Mouse (Mus musculus): ENCODE data around the gene Cntn3. TPM values are rescaled to one million over a fixed set of nuclear protein-coding genes. Genes with fewer than 3 reads are reported as not detected.

Cntn3 gene
- polyA plus RNA-seq, 1 experiment from 2014 or later: 2.7 TPM

DNA sequence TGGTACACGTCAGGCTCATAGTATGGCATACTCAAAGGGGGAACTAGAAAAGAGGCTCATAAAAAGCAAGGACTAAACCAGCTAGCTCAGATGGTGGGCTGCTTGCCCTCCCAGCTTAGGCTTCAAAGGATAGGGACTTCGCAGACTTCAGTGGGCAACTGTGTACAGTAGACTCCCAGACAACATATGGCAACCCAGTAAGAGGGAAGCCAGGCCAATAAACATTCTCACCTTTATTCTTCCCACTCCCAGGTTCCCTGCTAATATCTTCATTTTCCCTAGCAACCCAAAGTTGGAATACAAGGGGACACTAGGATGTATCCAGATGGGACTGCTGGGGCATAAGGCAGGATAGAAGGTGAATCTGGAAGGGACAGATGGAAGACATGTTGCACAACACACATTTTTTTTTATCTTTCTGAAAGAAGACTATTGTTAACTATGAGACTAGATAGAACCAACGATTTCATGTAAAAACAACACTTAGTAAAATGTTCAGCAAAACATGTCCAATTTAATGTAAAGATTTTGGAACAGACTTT, 209.5 kb downstream of the Cntn3 start:
- WGBS: 71% methylated on average over 3 of the region's 3 CpGs
- H3K4me3 ChIP-seq (replicated peaks; ENCODE audit: low read length): no peak overlapping the region
- H3K36me3 ChIP-seq (ENCODE audit: control insufficient read depth, insufficient read depth): no peaks in the 10 kb centered on the region
- H3K4me1 ChIP-seq (replicated peaks; ENCODE audit: control insufficient read depth, insufficient read depth, low read length): no peaks in the 10 kb centered on the region
- H3K9me3 ChIP-seq (ENCODE audit: control insufficient read depth, low read length): no peaks in the 10 kb centered on the region
- no peak overlapping the region for H3K4me2 ChIP-seq (ENCODE audit: low read length)
- H3K27ac ChIP-seq (ENCODE audit: low read length): no peak overlapping the region
- H3K27me3 ChIP-seq (replicated peaks; ENCODE audit: control insufficient read depth, insufficient read depth, low read length): no peaks in the 10 kb centered on the region
- ATAC-seq: 0 out of 2 replicates have a peak, but pooled peaks have one; percentile 12
- no peak overlapping the region for H3K9ac ChIP-seq (replicated peaks; ENCODE audit: low read depth, low read length)

DNA sequence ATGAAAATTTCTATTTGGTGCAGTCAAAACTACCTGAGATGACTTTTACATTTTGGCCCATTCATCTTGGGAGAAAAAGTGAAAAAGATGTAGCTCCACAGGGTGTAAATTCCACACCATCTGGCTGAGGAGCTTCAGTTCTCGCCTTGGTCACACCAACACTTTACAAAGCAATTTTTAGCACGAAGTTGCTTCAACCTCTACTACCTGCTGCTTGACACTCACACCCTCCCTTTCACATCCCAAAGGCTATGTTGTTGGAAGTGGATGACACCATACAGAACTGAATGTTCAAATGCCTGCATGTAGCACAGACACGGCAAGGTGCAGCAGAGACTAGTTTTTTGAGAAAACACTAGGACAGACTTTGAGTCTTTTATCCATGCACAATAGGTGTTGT, 240.8 kb downstream of the Cntn3 start:
- H3K27ac ChIP-seq (ENCODE audit: low read length): no peak overlapping the region
- H3K27me3 ChIP-seq (replicated peaks; ENCODE audit: control insufficient read depth, insufficient read depth, low read length): no peaks in the 10 kb centered on the region
- H3K4me3 ChIP-seq (replicated peaks; ENCODE audit: low read length): no peak overlapping the region
- H3K4me2 ChIP-seq (ENCODE audit: low read length): no peak overlapping the region
- no peaks in the 10 kb centered on the region for H3K4me1 ChIP-seq (replicated peaks; ENCODE audit: control insufficient read depth, insufficient read depth, low read length)
- H3K9ac ChIP-seq (replicated peaks; ENCODE audit: low read depth, low read length): no peak overlapping the region
- H3K36me3 ChIP-seq (ENCODE audit: control insufficient read depth, insufficient read depth): no peaks in the 10 kb centered on the region
- 70% methylated on average over 3 of the region's 3 CpGs for WGBS
- H3K9me3 ChIP-seq (ENCODE audit: control insufficient read depth, low read length): no peaks in the 10 kb centered on the region
- ATAC-seq: no peak

DNA sequence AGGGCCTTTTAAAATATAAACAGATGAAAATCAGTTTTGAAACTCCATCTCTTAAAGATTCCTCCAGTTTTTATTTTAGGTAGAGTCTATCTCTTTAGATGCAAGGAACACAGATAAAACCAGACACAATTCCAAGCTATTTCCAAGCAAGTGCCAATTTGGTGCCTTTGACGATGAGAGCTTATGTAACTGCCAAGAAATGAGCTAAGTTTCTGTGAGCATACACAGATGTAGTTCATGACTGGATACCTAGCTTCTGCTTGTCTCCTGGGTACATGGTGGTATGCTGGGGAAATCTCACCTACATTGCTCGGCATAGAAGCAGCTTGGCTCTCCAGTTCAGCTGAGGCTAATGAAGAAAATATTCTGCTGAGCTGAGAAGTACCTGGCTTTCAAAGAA, 246.2 kb downstream of the Cntn3 start:
- no peaks in the 10 kb centered on the region for H3K9me3 ChIP-seq (ENCODE audit: control insufficient read depth, low read length)
- WGBS: 65% methylated on average over 2 of the region's 2 CpGs
- ATAC-seq: no peak
- H3K4me1 ChIP-seq (replicated peaks; ENCODE audit: control insufficient read depth, insufficient read depth, low read length): peaks cover 2% of the 10 kb centered on the region; the same call in 1 of the 2 replicates
- H3K4me2 ChIP-seq (ENCODE audit: low read length): no peak overlapping the region
- no peak overlapping the region for H3K4me3 ChIP-seq (replicated peaks; ENCODE audit: low read length)
- H3K27ac ChIP-seq (ENCODE audit: low read length): no peak overlapping the region
- no peak overlapping the region for H3K9ac ChIP-seq (replicated peaks; ENCODE audit: low read depth, low read length)
- H3K27me3 ChIP-seq (replicated peaks; ENCODE audit: control insufficient read depth, insufficient read depth, low read length): no peaks in the 10 kb centered on the region
- H3K36me3 ChIP-seq (ENCODE audit: control insufficient read depth, insufficient read depth): no peaks in the 10 kb centered on the region

DNA sequence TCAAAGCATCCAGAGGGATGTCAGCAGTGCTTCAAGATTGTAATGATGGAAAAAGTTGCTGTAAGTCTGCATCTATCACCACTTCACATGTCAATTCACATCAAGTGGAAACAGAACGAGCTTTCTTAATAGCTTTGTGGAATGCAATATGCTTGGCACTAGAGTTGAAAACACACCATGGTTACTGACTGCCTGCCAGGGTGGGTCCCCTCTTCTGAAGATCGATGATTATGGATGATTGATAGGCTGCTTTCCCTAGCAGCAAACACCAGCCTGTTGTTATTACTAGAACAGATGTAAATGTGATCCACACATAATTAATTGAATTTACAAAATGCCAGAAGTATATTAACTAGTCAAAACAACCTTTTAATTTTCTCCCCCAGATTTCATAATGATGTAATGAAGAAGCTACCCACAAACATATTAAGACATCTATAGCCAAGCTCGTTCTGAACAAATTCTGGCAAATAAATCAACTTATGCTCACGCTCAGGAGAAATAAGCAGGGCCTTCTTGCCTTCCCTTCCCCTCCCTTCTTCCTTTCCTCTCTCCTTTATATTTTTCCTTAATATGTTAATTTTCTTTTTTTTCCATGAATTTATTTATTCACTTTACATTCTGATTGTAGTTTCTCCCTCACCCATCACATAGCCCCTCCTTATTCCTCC, 250.2 kb downstream of the Cntn3 start:
- Histone ChIP-seq H3K9me3 (ENCODE audit: control insufficient read depth, low read length) (no peaks in the 10 kb centered on the region), H3K4me3 (replicated peaks; ENCODE audit: low read length) (no peak overlapping the region), H3K36me3 (ENCODE audit: control insufficient read depth, insufficient read depth) (no peaks in the 10 kb centered on the region), H3K27ac (ENCODE audit: low read length) (no peak overlapping the region), H3K4me1 (replicated peaks; ENCODE audit: control insufficient read depth, insufficient read depth, low read length) (peaks cover 2% of the 10 kb centered on the region; the same call in 1 of the 2 replicates), H3K9ac (replicated peaks; ENCODE audit: low read depth, low read length) (no peak overlapping the region), H3K27me3 (replicated peaks; ENCODE audit: control insufficient read depth, insufficient read depth, low read length) (no peaks in the 10 kb centered on the region), H3K4me2 (ENCODE audit: low read length) (no peak overlapping the region)
- peak; percentile 81 for ATAC-seq
- WGBS: 39% methylated on average over 4 of the region's 4 CpGs

DNA sequence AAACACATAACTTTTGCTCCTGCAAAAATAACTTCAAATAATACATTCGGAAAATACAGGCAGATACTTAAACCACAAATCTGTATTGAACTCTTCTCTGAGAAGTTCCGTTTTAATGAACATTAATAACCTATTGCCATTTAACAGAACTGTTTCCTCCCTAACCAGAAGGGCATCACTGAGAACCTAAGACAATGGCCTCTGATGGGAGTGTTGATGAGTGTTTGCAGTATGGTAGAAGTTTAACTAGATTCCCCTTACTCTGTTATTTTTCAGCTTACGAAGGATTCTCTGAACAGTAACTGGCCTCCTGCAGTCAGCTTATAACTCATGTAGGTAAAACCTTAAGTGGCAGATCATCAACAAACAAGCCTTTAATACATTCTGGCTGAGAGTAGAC, 253.1 kb downstream of the Cntn3 start:
- peaks cover 2% of the 10 kb centered on the region; the same call in 1 of the 2 replicates for H3K4me1 ChIP-seq (replicated peaks; ENCODE audit: control insufficient read depth, insufficient read depth, low read length)
- H3K27ac ChIP-seq (ENCODE audit: low read length): no peak overlapping the region
- no peaks in the 10 kb centered on the region for H3K9me3 ChIP-seq (ENCODE audit: control insufficient read depth, low read length)
- H3K27me3 ChIP-seq (replicated peaks; ENCODE audit: control insufficient read depth, insufficient read depth, low read length): no peaks in the 10 kb centered on the region
- H3K36me3 ChIP-seq (ENCODE audit: control insufficient read depth, insufficient read depth): no peaks in the 10 kb centered on the region
- no peak for ATAC-seq
- H3K4me3 ChIP-seq (replicated peaks; ENCODE audit: low read length): no peak overlapping the region
- no peak overlapping the region for H3K4me2 ChIP-seq (ENCODE audit: low read length)
- WGBS: 67% methylated on average over 3 of the region's 3 CpGs
- H3K9ac ChIP-seq (replicated peaks; ENCODE audit: low read depth, low read length): no peak overlapping the region

DNA sequence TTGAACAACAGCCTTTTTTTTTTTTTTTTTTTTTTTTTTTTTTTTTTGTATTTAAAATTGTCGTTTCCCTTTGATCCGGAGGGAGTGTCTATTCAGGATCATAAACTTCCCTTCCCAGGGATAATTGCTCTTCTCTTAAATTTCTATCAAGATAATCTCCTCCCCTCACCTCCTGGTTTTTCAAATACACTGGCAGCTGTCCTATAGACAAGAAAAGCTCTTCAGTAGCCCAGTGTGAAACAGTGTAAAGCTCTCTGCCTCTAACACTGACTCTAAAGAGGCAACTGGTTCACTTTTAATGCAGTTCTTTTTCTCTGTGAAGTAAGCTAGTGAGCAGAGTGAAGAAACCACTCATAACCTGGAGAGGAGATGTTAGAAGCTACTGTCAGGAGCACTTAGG, 290.0 kb downstream of the Cntn3 start:
- Histone ChIP-seq H3K4me2 (ENCODE audit: low read length) (no peak overlapping the region), H3K27me3 (replicated peaks; ENCODE audit: control insufficient read depth, insufficient read depth, low read length) (no peaks in the 10 kb centered on the region), H3K27ac (ENCODE audit: low read length) (no peak overlapping the region), H3K4me3 (replicated peaks; ENCODE audit: low read length) (no peak overlapping the region), H3K4me1 (replicated peaks; ENCODE audit: control insufficient read depth, insufficient read depth, low read length) (no peaks in the 10 kb centered on the region), H3K9ac (replicated peaks; ENCODE audit: low read depth, low read length) (no peak overlapping the region), H3K36me3 (ENCODE audit: control insufficient read depth, insufficient read depth) (no peaks in the 10 kb centered on the region), H3K9me3 (ENCODE audit: control insufficient read depth, low read length) (no peaks in the 10 kb centered on the region)
- no peak for ATAC-seq
- WGBS: 30% methylated on average over 2 of the region's 2 CpGs

DNA sequence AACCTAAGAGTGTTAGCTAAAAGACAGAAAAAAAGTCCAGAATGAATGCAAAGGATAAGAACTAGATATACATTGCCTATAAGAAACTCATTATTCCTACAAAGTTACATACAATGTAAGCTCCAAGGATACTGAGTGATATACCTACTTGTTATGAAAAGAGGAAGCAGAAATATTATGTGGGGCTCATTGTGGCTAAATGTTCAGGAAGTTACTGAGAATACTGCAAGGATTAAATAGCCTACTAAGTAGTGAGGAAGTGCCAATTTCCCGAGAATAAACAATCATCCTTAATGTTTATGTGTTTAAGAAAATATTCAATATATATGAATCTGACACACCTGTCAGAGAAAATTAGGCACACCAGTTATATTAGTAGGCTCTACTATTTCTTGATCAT, 341.9 kb downstream of the Cntn3 start:
- Histone ChIP-seq H3K4me2 (ENCODE audit: low read length) (no peak overlapping the region), H3K27me3 (replicated peaks; ENCODE audit: control insufficient read depth, insufficient read depth, low read length) (no peaks in the 10 kb centered on the region), H3K4me1 (replicated peaks; ENCODE audit: control insufficient read depth, insufficient read depth, low read length) (no peaks in the 10 kb centered on the region), H3K9me3 (ENCODE audit: control insufficient read depth, low read length) (no peaks in the 10 kb centered on the region), H3K9ac (replicated peaks; ENCODE audit: low read depth, low read length) (no peak overlapping the region), H3K27ac (ENCODE audit: low read length) (no peak overlapping the region), H3K36me3 (ENCODE audit: control insufficient read depth, insufficient read depth) (no peaks in the 10 kb centered on the region), H3K4me3 (replicated peaks; ENCODE audit: low read length) (no peak overlapping the region)
- ATAC-seq: no peak
- WGBS: 91% methylated on average over 1 of the region's 1 CpGs

DNA sequence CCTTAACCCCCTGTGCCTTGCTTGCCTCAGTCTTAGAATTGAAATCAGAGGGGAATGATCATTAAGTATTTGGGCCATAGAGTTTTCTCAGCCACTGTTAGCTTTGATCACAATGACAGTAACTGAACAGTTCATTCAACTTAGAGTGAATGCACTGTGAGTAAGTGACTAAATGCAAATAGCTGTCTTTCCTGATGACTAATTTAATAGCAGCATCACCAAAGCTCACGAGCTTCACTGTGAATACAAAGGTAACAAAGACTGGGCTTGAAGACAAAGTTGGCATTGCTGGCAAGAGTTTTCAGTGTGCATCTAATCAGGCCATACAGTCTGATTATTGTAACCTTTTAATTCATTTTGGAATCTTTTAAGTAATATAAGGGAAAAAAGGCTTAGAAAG, 386.6 kb downstream of the Cntn3 start:
- no peaks in the 10 kb centered on the region for H3K27me3 ChIP-seq (replicated peaks; ENCODE audit: control insufficient read depth, insufficient read depth, low read length)
- H3K27ac ChIP-seq (ENCODE audit: low read length): no peak overlapping the region
- no peak overlapping the region for H3K4me2 ChIP-seq (ENCODE audit: low read length)
- no peaks in the 10 kb centered on the region for H3K4me1 ChIP-seq (replicated peaks; ENCODE audit: control insufficient read depth, insufficient read depth, low read length)
- no peaks in the 10 kb centered on the region for H3K36me3 ChIP-seq (ENCODE audit: control insufficient read depth, insufficient read depth)
- WGBS: 15% methylated on average over 1 of the region's 1 CpGs
- H3K4me3 ChIP-seq (replicated peaks; ENCODE audit: low read length): no peak overlapping the region
- H3K9me3 ChIP-seq (ENCODE audit: control insufficient read depth, low read length): no peaks in the 10 kb centered on the region
- H3K9ac ChIP-seq (replicated peaks; ENCODE audit: low read depth, low read length): no peak overlapping the region
- ATAC-seq: no peak

DNA sequence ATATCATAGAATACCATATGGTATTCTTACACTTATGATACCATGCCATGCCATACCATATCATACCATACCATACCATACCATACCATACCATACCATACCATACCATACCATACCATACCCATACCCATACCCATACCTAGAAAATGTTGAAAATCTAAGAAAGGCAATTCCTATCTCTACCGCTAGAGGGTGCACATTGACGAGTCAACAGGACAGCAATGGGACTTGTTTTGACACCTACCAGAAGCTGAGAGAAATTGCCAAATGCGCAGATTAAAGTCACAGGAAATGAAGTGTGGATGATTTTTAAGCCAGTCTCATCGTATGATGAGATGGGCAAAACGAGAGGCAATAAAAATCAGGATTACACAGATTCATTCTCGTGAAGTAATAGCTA, 402.0 kb downstream of the Cntn3 start:
- no peak overlapping the region for H3K27ac ChIP-seq (ENCODE audit: low read length)
- no peak overlapping the region for H3K4me3 ChIP-seq (replicated peaks; ENCODE audit: low read length)
- no peak overlapping the region for H3K9ac ChIP-seq (replicated peaks; ENCODE audit: low read depth, low read length)
- H3K36me3 ChIP-seq (ENCODE audit: control insufficient read depth, insufficient read depth): no peaks in the 10 kb centered on the region
- H3K4me1 ChIP-seq (replicated peaks; ENCODE audit: control insufficient read depth, insufficient read depth, low read length): no peaks in the 10 kb centered on the region
- ATAC-seq: no peak
- H3K9me3 ChIP-seq (ENCODE audit: control insufficient read depth, low read length): no peaks in the 10 kb centered on the region
- no peak overlapping the region for H3K4me2 ChIP-seq (ENCODE audit: low read length)
- 32% methylated on average over 6 of the region's 6 CpGs for WGBS
- no peaks in the 10 kb centered on the region for H3K27me3 ChIP-seq (replicated peaks; ENCODE audit: control insufficient read depth, insufficient read depth, low read length)

DNA sequence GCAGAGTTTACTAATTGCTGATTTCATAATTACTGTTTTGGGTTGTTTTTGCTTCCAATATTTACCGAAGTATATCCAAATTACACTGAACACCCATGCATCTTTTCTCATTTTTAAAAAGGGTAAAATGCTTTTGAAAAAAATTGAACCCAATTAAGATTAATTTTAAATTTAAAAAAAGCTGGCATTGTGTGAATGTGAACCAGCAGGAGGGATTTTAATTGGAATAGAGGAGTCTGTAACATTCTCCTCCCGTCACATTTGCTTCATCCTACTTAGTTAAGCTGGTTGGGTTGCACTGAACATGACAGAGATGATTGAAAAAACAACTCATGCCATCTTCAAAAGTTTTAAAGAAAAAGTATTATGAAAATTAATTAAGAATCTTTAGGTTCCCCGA, 411.7 kb downstream of the Cntn3 start:
- no peaks in the 10 kb centered on the region for H3K4me1 ChIP-seq (replicated peaks; ENCODE audit: control insufficient read depth, insufficient read depth, low read length)
- H3K9me3 ChIP-seq (ENCODE audit: control insufficient read depth, low read length): no peaks in the 10 kb centered on the region
- H3K4me2 ChIP-seq (ENCODE audit: low read length): no peak overlapping the region
- no peak for ATAC-seq
- no peak overlapping the region for H3K9ac ChIP-seq (replicated peaks; ENCODE audit: low read depth, low read length)
- H3K36me3 ChIP-seq (ENCODE audit: control insufficient read depth, insufficient read depth): no peaks in the 10 kb centered on the region
- no peak overlapping the region for H3K27ac ChIP-seq (ENCODE audit: low read length)
- no peaks in the 10 kb centered on the region for H3K27me3 ChIP-seq (replicated peaks; ENCODE audit: control insufficient read depth, insufficient read depth, low read length)
- 55% methylated on average over 3 of the region's 3 CpGs for WGBS
- no peak overlapping the region for H3K4me3 ChIP-seq (replicated peaks; ENCODE audit: low read length)

Measured in forebrain, embryonic 16.5 days (tissue).